Mouse (Mus musculus) stomach, postnatal 0 days (tissue): Measurements from ENCODE around the gene Gm36028.

Experiments
- CTCF ChIP-seq: IDR thresholded peaks from 2 replicates; pipeline ENCODE4 v1.5.1; 2016; ENCODE audit warnings: antibody characterized with exemption, low read depth, mild to moderate bottlenecking, moderate library complexity
- EP300 ChIP-seq: optimal IDR thresholded peaks from 2 replicates; pipeline ENCODE3; 2016; ENCODE audit warnings: antibody characterized with exemption

- no peak for TF ChIP-seq CTCF
- no peak for TF ChIP-seq EP300
These were observed 40.4 kb upstream of the Gm36028 start for GRCm38 (mm10) chr16:37901318-37901717.
